Mouse (Mus musculus) ES-Bruce4 (cell line): Measurements from ENCODE around the gene Sdk2.

Experiments
- CTCF ChIP-seq: IDR thresholded peaks from one replicate; pipeline ENCODE4 v1.8.1; 2011; ENCODE audit warnings: low read depth, low read length
- EP300 ChIP-seq: IDR thresholded peaks from 2 replicates; pipeline ENCODE4 v1.6.1; 2011; ENCODE audit warnings: low read depth, low read length; ENCODE audit not compliant: insufficient read depth

DNA sequence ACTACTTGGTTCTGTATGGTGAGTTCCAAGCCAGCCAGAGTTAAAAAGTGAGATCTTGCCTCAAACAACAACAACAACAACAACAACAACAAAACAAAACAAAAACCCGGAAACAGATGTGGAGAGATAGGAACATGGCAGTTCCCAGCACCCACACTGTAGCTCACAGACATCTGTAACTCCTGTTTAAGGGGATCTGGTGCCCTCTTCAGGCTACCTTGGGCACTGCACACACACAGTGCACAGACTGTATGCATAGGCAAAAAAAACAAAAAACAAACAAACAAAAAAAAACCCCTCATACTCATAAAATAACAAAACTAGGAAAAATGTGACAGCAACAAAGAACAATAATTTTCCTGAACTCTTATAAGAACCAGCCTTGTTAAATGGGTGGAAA is 323.8 kb downstream of the Sdk2 start:
- TF ChIP-seq CTCF, result peak; percentile 24
- no peak for TF ChIP-seq EP300
